Mouse (Mus musculus) embryonic facial prominence, embryonic 14.5 days (tissue): ENCODE data around the gene Map2k6. TPM values are rescaled to one million over a fixed set of nuclear protein-coding genes. Genes with fewer than 3 reads are reported as not detected.

Source experiments
- ATAC-seq: fragments of 200-750 bp; cut with Nextera tagmentation; 2 replicates; pipeline ENCODE4 v1.8.0; 2017; ENCODE audit warnings: low read depth, moderate number of reproducible peaks, moderate TSS enrichment
- DNase-seq: peaks from one replicate; pipeline ENCODE4 v3.0.0-alpha.2; 2015; ENCODE audit warnings: low spot score
- H3K27ac ChIP-seq: fragments of 300-500 bp; sonication (generic); replicated peaks from 2 replicates; pipeline ENCODE4 v1.5.1; 2014; ENCODE audit warnings: low read depth, mild to moderate bottlenecking, low read length, moderate library complexity
- H3K27me3 ChIP-seq: fragments of 300-500 bp; sonication (generic); replicated peaks from 2 replicates; pipeline ENCODE4 v1.6.1; 2014; ENCODE audit warnings: low read length; ENCODE audit not compliant: control insufficient read depth, insufficient read depth
- H3K36me3 ChIP-seq: fragments of 300-500 bp; sonication (generic); 2 replicates; pipeline ENCODE4 v1.6.1; 2014; ENCODE audit warnings: low read length, mixed read lengths; ENCODE audit not compliant: control insufficient read depth, insufficient read depth
- H3K4me1 ChIP-seq: fragments of 300-500 bp; sonication (generic); 2 replicates; pipeline ENCODE4 v1.6.1; 2014; ENCODE audit warnings: antibody characterized with exemption, low read length; ENCODE audit not compliant: control insufficient read depth, insufficient read depth
- H3K4me2 ChIP-seq: fragments of 300-500 bp; sonication (generic); 2 replicates; pipeline ENCODE4 v1.6.1; 2014; ENCODE audit warnings: low read depth, mild to moderate bottlenecking, low read length, moderate library complexity, mixed read lengths
- H3K4me3 ChIP-seq: fragments of 300-500 bp; sonication (generic); 2 replicates; pipeline ENCODE4 v1.5.1; 2014; ENCODE audit warnings: low read depth, mild to moderate bottlenecking, low read length
- H3K9ac ChIP-seq: fragments of 300-500 bp; sonication (generic); 2 replicates; pipeline ENCODE4 v1.6.1; 2014; ENCODE audit warnings: low read depth, mild to moderate bottlenecking, low read length, moderate library complexity, mixed read lengths
- H3K9me3 ChIP-seq: fragments of 300-500 bp; sonication (generic); 2 replicates; pipeline ENCODE4 v1.6.1; 2016; ENCODE audit warnings: low read length; ENCODE audit not compliant: control insufficient read depth
- WGBS: fragments of 180-500 bp; shearing (Covaris S2); extraction: QIAGEN DNeasy Blood & Tissue Kit; methylation state at CpG from one replicate; pipeline ENCODE4 v1.1.7; 2014; 5-methylcytosine and 5-hydroxymethylcytosine counted together
- polyA plus RNA-seq: library from polyadenylated mRNA; unstranded; fragments of >200 nt; fragmentation: Nextera tagmentation; extraction: Ambion mirVana; gene quantifications from 2 replicates; pipeline ENCODE4 v1.2.1, GENCODE M21; 2014

Map2k6 gene
- polyA plus RNA-seq, 1 experiment from 2014 or later, result 15.5 TPM

DNA sequence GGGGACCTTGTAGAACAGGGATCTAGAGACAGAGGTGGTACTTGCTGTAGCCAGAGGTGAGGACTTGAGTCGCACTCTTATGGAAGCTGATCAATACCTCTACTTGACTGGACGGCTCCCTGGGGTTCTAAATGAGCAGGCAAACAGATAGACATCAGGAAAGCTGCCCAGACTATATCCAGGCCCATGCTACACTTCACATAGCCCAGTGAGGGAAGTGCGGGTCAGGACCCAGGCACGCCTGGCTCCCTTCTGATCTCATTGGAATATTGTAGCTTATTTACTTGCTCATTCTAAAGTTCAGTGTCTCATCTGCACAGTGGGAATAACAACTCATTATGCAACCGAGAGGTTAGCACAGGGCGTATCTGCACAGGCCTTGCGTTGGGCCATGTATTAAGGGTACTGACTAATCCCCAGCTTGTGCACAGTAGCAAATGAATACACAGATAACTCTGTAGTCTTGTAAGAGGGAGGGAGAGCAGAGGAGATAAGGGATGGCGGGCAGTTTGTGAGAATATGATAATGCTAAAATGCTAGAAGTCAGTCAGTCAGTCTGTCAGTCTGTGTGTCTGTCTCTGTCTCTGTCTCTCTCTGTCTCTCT, 64.2 kb downstream of the Map2k6 start:
- 91% methylated on average over 8 of the region's 8 CpGs for WGBS
- ATAC-seq (no peak), DNase-seq (no peak)
- Histone ChIP-seq H3K4me1 (peaks cover 6% of the 10 kb centered on the region; the same call in 1 of the 2 replicates), H3K36me3 (no peaks in the 10 kb centered on the region), H3K27me3 (no peaks in the 10 kb centered on the region), H3K27ac (no peak overlapping the region), H3K9ac (no peak overlapping the region), H3K4me3 (no peak overlapping the region), H3K9me3 (no peaks in the 10 kb centered on the region), H3K4me2 (no peak overlapping the region)

- DNase-seq, result no peak
- H3K27ac ChIP-seq, result no peak overlapping the region
- H3K4me1 ChIP-seq, result peaks cover 6% of the 10 kb centered on the region; the same call in 1 of the 2 replicates
- no peaks in the 10 kb centered on the region for H3K36me3 ChIP-seq
- H3K27me3 ChIP-seq, result no peaks in the 10 kb centered on the region
- no peaks in the 10 kb centered on the region for H3K9me3 ChIP-seq
- H3K4me3 ChIP-seq, result no peak overlapping the region
- no peak overlapping the region for H3K4me2 ChIP-seq
- WGBS, result 64% methylated on average over 9 of the region's 9 CpGs
- no peak for ATAC-seq
- H3K9ac ChIP-seq, result no peak overlapping the region
These were observed 64.9 kb downstream of the Map2k6 start for GRCm38 (mm10) chr11:110463801-110464200.

GRCm38 (mm10) chr11:110469054-110469453, 70.1 kb downstream of the Map2k6 start:
- H3K4me2 ChIP-seq, result no peak overlapping the region
- H3K4me1 ChIP-seq, result no peaks in the 10 kb centered on the region
- no peak overlapping the region for H3K9ac ChIP-seq
- 77% methylated on average over 2 of the region's 2 CpGs for WGBS
- no peak overlapping the region for H3K4me3 ChIP-seq
- no peaks in the 10 kb centered on the region for H3K9me3 ChIP-seq
- H3K36me3 ChIP-seq, result no peaks in the 10 kb centered on the region
- H3K27ac ChIP-seq, result no peak overlapping the region
- no peaks in the 10 kb centered on the region for H3K27me3 ChIP-seq
- DNase-seq (no peak), ATAC-seq (no peak)

DNA sequence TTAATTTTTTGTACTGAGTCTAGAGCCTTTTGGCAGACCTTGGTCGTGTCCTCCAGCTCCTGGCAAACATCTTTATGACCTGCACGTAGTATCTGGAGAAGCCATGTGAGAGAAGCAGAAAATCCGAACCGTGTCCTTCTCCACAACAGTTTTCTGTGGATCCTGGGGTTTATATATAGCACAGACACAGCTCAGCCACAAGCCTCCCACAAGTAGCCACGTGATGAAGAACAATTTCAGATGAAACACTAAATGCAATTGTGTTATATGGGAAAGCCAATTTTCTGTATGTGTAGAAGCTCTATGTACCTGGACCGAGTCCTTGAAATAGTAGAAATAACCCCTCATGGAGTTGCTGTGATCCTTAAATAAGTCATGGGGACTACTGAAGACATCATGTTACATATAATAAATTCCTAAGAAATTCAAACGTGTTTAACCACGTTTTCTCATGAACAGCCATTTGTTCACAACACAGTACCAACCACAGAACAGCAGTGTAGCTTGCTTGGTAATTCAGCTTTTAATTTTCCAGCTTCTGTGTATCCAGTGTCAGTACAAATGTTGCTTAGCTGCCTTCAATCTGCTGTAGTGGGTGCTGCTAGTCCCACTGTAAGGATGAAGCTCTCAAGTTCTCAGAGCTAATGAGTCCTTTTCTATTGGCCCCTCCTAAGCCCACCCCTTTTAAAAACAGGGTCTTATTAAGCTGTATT, 71.8 kb downstream of the Map2k6 start:
- H3K36me3 ChIP-seq, result no peaks in the 10 kb centered on the region
- no peak overlapping the region for H3K9ac ChIP-seq
- no peak for ATAC-seq
- H3K27me3 ChIP-seq, result no peaks in the 10 kb centered on the region
- no peak overlapping the region for H3K4me2 ChIP-seq
- no peak overlapping the region for H3K4me3 ChIP-seq
- H3K27ac ChIP-seq, result no peak overlapping the region
- no peak for DNase-seq
- H3K4me1 ChIP-seq, result no peaks in the 10 kb centered on the region
- 74% methylated on average over 8 of the region's 8 CpGs for WGBS
- no peaks in the 10 kb centered on the region for H3K9me3 ChIP-seq

- H3K4me1 ChIP-seq, result no peaks in the 10 kb centered on the region
- H3K36me3 ChIP-seq, result no peaks in the 10 kb centered on the region
- no peak overlapping the region for H3K9ac ChIP-seq
- no peak overlapping the region for H3K4me2 ChIP-seq
- no peaks in the 10 kb centered on the region for H3K27me3 ChIP-seq
- H3K4me3 ChIP-seq, result no peak overlapping the region
- H3K27ac ChIP-seq, result no peak overlapping the region
- DNase-seq, result no peak
- no peak for ATAC-seq
- H3K9me3 ChIP-seq, result no peaks in the 10 kb centered on the region
- 86% methylated on average over 2 of the region's 2 CpGs for WGBS
These were observed 72.4 kb downstream of the Map2k6 start for GRCm38 (mm10) chr11:110471362-110471761.

- no peaks in the 10 kb centered on the region for H3K36me3 ChIP-seq
- ATAC-seq, result no peak
- H3K9ac ChIP-seq, result no peak overlapping the region
- no peak overlapping the region for H3K27ac ChIP-seq
- H3K27me3 ChIP-seq, result no peaks in the 10 kb centered on the region
- no peaks in the 10 kb centered on the region for H3K9me3 ChIP-seq
- DNase-seq, result no peak
- no peak overlapping the region for H3K4me3 ChIP-seq
- WGBS, result 84% methylated on average over 5 of the region's 5 CpGs
- no peak overlapping the region for H3K4me2 ChIP-seq
- no peaks in the 10 kb centered on the region for H3K4me1 ChIP-seq
These were observed 73.2 kb downstream of the Map2k6 start for GRCm38 (mm10) chr11:110472078-110472477.

DNA sequence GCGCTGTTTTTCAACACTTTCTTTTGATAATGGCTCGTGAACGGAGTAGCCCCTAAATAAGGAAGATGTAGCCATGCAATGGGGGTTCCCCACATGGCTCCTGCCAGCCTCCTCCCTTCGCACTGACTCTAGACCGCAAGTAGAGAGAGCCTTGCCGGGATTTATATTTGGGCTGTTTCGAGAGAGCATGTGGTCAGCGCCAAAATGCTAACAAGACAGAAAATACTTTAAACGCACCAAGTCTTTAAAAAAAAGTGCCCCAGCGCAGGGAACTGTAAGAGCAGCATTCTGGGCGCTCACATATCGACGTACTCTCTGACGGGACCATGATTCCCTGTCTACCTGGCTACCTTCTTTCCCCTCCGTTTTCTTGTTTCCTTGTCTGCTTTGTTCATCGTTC, 74.6 kb downstream of the Map2k6 start:
- 87% methylated on average over 16 of the region's 16 CpGs for WGBS
- no peak for ATAC-seq
- H3K9ac ChIP-seq, result no peak overlapping the region

GRCm38 (mm10) chr11:110476361-110477151, 77.6 kb downstream of the Map2k6 start:
- no peaks in the 10 kb centered on the region for H3K9me3 ChIP-seq
- H3K4me1 ChIP-seq, result peaks cover 20% of the 10 kb centered on the region
- H3K9ac ChIP-seq, result no peak overlapping the region
- ATAC-seq, result no peak
- no peak overlapping the region for H3K4me3 ChIP-seq
- no peak for DNase-seq
- no peaks in the 10 kb centered on the region for H3K36me3 ChIP-seq
- WGBS, result 66% methylated on average over 5 of the region's 5 CpGs
- no peaks in the 10 kb centered on the region for H3K27me3 ChIP-seq
- H3K4me2 ChIP-seq, result no peak overlapping the region
- peak overlapping the region; percentile 44; the same call in 1 of the 2 replicates for H3K27ac ChIP-seq

More for the DNA sequence above, 74.6 kb downstream of the Map2k6 start:
- Histone ChIP-seq H3K27me3 (no peaks in the 10 kb centered on the region), H3K4me1 (peaks cover 6% of the 10 kb centered on the region; the same call in 1 of the 2 replicates), H3K36me3 (no peaks in the 10 kb centered on the region), H3K9me3 (no peaks in the 10 kb centered on the region), H3K4me3 (no peak overlapping the region), H3K4me2 (no peak overlapping the region), H3K27ac (no peak overlapping the region)
- no peak for DNase-seq
